Mouse (Mus musculus): ENCODE measurements around the gene Arrdc5. TPM values are rescaled to one million over a fixed set of nuclear protein-coding genes. Genes with fewer than 3 reads are reported as not detected.

Gene Arrdc5
- total and polyA plus RNA-seq, 3 experiments, result not detected

- H3K9ac ChIP-seq (ENCODE audit: insufficient read depth, low read depth), result no peak overlapping the region
- peaks cover 47% of the 10 kb centered on the region for H3K79me2 ChIP-seq (replicated peaks; ENCODE audit: control insufficient read depth, extremely low read depth, insufficient read depth, poor library complexity, severe bottlenecking)
- dilution Hi-C loops (cut with MboI; ENCODE audit: extremely low pct_ligation_motif_present, extremely low pct_unique_long_range_greater_than_20kb, low sequenced_read_pairs), result no loop called here
- H3K36me3 ChIP-seq (replicated peaks in 1 of 2; ENCODE audit: control insufficient read depth in 1 of 2, insufficient read depth in 1 of 2, low read length in 1 of 2), result peaks cover 40 to 51% of the 10 kb centered on the region in 2 experiments
- in situ Hi-C loops (cut with MboI; ENCODE audit: low pct_ligation_motif_present, low pct_unique_long_range_greater_than_20kb, low sequenced_read_pairs), result no loop called here
- no peak overlapping the region for H3K27ac ChIP-seq (ENCODE audit: insufficient read depth, low read depth)
- H3K4me3 ChIP-seq (replicated peaks in 1 of 3; ENCODE audit: low read depth in 2 of 3, low read length in 2 of 3, poor library complexity in 1 of 3), result no peak overlapping the region
- no peaks in the 10 kb centered on the region for H3K9me3 ChIP-seq (replicated peaks; ENCODE audit: low read length)
- no peak for DNase-seq (ENCODE audit: extremely low read depth)
- TF ChIP-seq POLR2A (IDR thresholded peaks at IDR 0.05; ENCODE audit: low read depth, low read length) (no peak), ZNF384 (IDR thresholded peaks at IDR 0.05; ENCODE audit: low read depth, low read length) (no peak), UBTF (IDR thresholded peaks at IDR 0.05; ENCODE audit: low read depth, low read length) (no peak), RCOR1 (conservative IDR thresholded peaks at IDR 0.05; ENCODE audit: low read depth, low read length) (no peak), PAX5 (IDR thresholded peaks at IDR 0.05; ENCODE audit: low read length) (no peak), MXI1 (IDR thresholded peaks at IDR 0.05; ENCODE audit: low read depth, low read length) (no peak), HCFC1 (IDR thresholded peaks at IDR 0.05; ENCODE audit: low read depth, low read length) (no peak), GABPA (IDR thresholded peaks at IDR 0.05; ENCODE audit: insufficient replicate concordance, low read depth, low read length) (no peak), POLR2AphosphoS2 (IDR thresholded peaks at IDR 0.05; ENCODE audit: low read depth, low read length) (no peak), MEF2A (IDR thresholded peaks at IDR 0.05; ENCODE audit: borderline replicate concordance, low read depth, low read length) (no peak), IRF4 (IDR thresholded peaks at IDR 0.05; ENCODE audit: low read depth, low read length) (no peak), KAT2A (IDR thresholded peaks at IDR 0.05; ENCODE audit: insufficient replicate concordance, low read length) (no peak), TBP (conservative IDR thresholded peaks at IDR 0.05; ENCODE audit: low read depth, low read length) (no peak), JUND (conservative IDR thresholded peaks at IDR 0.05; ENCODE audit: low read depth, low read length) (no peak)
- peaks cover 19 to 59% of the 10 kb centered on the region in 2 experiments for H3K4me1 ChIP-seq (ENCODE audit: control insufficient read depth in 1 of 2, insufficient read depth in 2 of 2)
- H3K27me3 ChIP-seq (replicated peaks), result no peaks in the 10 kb centered on the region
- no peak overlapping the region for H3K4me2 ChIP-seq (ENCODE audit: insufficient read depth, low read depth, poor library complexity, severe bottlenecking)
Observed at GRCm38 (mm10) chr17:56271609-56272253, 28.4 kb downstream of the Arrdc5 start.

- Histone ChIP-seq H3K9ac (ENCODE audit: insufficient read depth, low read depth) (0 out of 2 replicates have a peak overlapping the region, but pooled peaks have one; percentile 67), H3K27me3 (replicated peaks) (no peaks in the 10 kb centered on the region), H3K36me3 (replicated peaks in 1 of 2; ENCODE audit: control insufficient read depth in 1 of 2, insufficient read depth in 1 of 2, low read length in 1 of 2) (peaks cover 40 to 51% of the 10 kb centered on the region in 2 experiments), H3K9me3 (replicated peaks; ENCODE audit: low read length) (no peaks in the 10 kb centered on the region), H3K79me2 (replicated peaks; ENCODE audit: control insufficient read depth, extremely low read depth, insufficient read depth, poor library complexity, severe bottlenecking) (peaks cover 31% of the 10 kb centered on the region), H3K4me1 (ENCODE audit: control insufficient read depth in 1 of 2, insufficient read depth in 2 of 2) (peaks cover 29 to 76% of the 10 kb centered on the region in 2 experiments), H3K4me2 (ENCODE audit: insufficient read depth, low read depth, poor library complexity, severe bottlenecking) (no peak overlapping the region), H3K4me3 (replicated peaks in 1 of 3; ENCODE audit: low read depth in 2 of 3, low read length in 2 of 3, poor library complexity in 1 of 3) (no peak overlapping the region), H3K27ac (ENCODE audit: insufficient read depth, low read depth) (peak overlapping the region; percentile 82)
- 0 out of 2 replicates have a peak, but pooled peaks have one; percentile 16 for TF ChIP-seq TCF12 (IDR thresholded peaks at IDR 0.05; ENCODE audit: low read depth, low read length)
- no peak for TF ChIP-seq KAT2A (IDR thresholded peaks at IDR 0.05; ENCODE audit: insufficient replicate concordance, low read length)
- no peak for DNase-seq (ENCODE audit: extremely low read depth)
- in situ Hi-C loops (cut with MboI; ENCODE audit: low pct_ligation_motif_present, low pct_unique_long_range_greater_than_20kb, low sequenced_read_pairs), result no loop called here
- dilution Hi-C loops (cut with MboI; ENCODE audit: extremely low pct_ligation_motif_present, extremely low pct_unique_long_range_greater_than_20kb, low sequenced_read_pairs), result no loop called here
Observed at GRCm38 (mm10) chr17:56269741-56270140, 30.3 kb downstream of the Arrdc5 start.

Measured in CH12.LX (cell line).